Mouse (Mus musculus) megakaryocyte-erythroid progenitor cell, adult 5-6 weeks (primary cell): ENCODE results near the gene Ubap1. TPM values are rescaled to one million over a fixed set of nuclear protein-coding genes. Genes with fewer than 3 reads are reported as not detected.

Experiments used
- ATAC-seq: replicated peaks from 2 replicates; pipeline ENCODE4 v1.8.0; 2016; ENCODE audit warnings: mild to moderate bottlenecking, inconsistent platforms; ENCODE audit not compliant: severe bottlenecking, poor library complexity, low FRiP score, low TSS enrichment
- total RNA-seq, 2 experiments: library from RNA; stranded (forward) in 1 of 2; stranded (reverse) in 1 of 2; fragments of 200-1000, 215-1000 nt in 1 of 2; fragments of >200 nt in 1 of 2; fragmentation: Nextera tagmentation in 1 of 2; gene quantifications; 2 replicates each; pipeline ENCODE4 v1.2.3; 2014 to 2017

The Ubap1 gene
- 15.4 and 16.9 TPM in 2 replicates for total RNA-seq (2014; fragmentation: Nextera tagmentation)
- total RNA-seq (2017), result 21.4 and 54.4 TPM in 2 replicates

DNA sequence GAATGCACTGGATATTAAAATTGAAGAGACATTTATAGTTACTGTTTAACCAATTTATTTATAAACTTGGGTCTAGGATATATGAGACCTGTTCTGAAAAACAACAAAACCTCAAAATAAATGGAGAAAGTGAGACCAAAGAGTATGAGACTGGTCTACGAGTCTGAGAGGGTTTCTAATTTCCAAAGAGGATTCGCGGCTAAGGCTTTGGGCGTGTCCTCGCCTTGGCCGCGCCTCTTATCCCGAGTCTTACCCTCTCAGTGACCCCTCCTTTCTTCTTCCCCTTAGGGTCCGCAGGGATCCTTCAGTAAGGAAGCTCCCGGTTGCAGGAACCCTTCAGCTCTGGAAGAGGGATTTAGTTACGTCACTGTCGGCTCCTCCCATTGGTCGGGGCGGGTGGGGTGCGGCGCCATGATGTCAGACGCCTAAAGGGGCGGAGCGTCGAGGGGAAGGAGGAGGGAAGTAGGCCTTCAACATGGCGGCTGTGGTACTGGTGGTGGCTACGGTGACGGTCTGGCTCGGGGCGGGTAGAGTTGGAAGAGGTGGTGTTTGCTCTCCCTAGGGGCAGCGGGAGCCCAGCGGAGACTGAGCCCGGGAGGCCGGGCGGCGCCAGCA is at the start of gene Ubap1:
Ubap1 (plus strand) TSS at position 413 of the 615 bp plus-strand sequence.
- ATAC-seq, result peak; percentile 98

DNA sequence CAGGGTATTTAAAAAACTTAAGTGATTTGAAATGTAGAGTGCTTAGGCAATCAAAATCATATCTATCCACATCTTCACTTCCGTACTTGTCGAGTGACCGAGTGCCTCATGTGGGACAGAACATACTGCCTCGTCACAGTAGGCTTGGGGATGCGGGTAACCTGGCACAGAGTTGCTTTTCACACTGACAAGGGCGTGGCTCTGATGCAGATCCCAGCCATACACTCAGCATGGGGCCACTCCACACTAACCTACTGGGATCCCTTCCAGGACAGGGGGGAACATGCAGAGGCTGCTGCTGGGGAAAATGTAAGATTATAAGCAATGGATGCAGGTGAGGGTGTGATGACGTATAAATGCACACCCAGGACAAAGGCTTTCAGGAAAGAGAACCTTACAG is 45.1 kb upstream of the Ubap1 start:
- peak; percentile 62 for ATAC-seq

DNA sequence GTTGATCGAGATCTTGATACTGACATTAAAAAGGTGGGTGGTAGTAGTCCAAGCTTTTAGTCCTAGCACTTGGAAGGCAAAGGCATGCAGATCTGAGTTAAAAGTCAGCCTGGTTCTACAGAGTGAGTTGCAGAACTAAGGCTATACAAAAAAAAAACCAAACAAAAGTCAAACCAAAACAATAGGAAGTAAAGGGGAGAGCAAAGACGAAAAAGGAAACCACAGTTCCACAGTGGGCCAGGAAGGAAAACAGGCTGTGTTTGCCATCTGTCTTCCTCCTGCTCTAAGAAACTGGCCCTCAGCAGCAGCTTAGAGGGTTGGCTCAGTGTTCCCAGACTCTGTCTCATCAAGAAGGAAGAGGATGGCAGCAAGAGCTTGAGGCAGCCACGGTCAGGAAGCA is 44.5 kb upstream of the Ubap1 start:
- peak; percentile 45 for ATAC-seq

DNA sequence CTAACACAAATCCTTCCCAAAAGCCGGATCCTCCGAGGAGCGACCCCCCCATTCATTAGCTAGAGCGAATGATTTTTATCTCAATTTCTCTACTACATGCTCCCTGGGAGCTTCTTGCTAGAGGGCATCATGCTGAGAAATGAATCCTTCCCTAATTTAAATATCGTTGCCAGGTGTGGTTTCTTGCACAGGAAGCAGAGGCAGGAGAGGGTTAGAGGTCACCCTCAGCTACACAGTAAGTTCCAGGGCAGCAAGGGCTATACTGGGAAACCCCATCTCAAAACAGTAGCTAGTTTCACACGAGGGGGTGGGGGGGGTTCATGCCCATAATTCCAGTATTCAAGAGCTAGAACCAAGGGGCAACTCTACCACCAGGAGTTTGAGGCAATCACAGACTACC is 41.4 kb upstream of the Ubap1 start:
- ATAC-seq, result no peak

DNA sequence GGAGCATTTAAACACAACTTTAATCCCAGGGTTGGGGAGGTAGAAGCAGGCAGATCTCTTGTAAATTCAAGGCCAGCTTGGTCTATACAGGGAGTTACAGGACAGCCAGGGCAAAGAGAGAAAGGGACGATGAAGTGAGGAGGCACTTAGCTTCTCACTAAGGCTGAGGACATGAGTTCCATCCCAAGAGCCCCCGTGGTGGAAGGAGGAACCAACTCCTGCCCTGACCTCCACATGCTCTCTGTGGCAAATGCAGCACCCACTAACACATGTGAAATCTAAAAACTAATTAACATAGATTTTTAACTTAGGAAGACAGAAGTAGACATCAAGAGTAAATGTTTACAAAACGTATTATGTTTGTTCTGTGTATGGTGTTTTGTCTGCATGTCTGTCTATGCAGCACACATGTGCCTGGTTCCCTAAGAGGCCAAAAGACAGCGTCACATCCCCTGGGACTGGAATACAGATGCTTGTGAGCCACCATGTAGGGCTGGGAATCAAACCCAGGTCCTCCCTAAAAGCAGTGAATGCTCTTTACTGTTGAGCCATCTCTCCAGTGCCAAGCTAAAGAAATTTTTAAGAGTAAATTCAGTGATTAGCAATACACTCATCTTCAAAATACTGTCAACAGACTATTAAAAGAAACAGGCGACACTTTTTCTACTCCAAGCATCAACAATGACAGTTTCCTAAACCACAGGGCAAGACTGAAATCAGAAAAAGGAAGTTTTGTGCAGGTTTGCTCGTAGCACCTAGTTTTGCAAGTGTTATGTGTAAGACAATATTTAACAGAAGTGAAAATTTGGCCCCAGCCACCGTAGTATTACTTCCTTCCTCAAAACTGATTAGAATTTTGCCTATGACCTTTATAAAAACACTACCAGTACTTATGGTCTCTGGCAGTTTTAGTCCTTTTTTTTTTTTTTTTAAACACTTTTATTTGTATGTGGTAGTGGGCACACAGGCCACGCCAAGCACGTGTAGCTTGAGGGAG is 37.9 kb upstream of the Ubap1 start:
- ATAC-seq, result no peak

DNA sequence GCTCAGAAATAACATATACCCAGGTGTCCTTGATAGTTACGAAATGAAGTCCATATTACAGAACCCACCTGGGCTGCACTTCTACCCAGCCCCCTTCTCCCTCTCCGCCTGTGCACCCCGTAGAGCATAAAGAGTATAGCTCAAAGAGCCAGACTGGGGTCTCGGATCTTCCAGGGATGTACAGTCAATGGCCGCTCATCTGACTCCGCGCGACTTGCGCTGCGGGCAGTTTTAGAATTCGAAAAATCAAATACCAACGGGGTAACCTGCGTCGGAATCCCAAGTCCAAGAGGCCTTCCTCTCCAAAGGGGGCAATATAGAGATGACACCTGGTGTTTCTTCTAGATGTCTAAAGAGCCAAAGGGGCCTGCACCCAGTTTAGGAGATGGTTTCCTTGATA is 35.1 kb upstream of the Ubap1 start:
- peak; percentile 4; the same call in 1 of the 2 replicates for ATAC-seq

DNA sequence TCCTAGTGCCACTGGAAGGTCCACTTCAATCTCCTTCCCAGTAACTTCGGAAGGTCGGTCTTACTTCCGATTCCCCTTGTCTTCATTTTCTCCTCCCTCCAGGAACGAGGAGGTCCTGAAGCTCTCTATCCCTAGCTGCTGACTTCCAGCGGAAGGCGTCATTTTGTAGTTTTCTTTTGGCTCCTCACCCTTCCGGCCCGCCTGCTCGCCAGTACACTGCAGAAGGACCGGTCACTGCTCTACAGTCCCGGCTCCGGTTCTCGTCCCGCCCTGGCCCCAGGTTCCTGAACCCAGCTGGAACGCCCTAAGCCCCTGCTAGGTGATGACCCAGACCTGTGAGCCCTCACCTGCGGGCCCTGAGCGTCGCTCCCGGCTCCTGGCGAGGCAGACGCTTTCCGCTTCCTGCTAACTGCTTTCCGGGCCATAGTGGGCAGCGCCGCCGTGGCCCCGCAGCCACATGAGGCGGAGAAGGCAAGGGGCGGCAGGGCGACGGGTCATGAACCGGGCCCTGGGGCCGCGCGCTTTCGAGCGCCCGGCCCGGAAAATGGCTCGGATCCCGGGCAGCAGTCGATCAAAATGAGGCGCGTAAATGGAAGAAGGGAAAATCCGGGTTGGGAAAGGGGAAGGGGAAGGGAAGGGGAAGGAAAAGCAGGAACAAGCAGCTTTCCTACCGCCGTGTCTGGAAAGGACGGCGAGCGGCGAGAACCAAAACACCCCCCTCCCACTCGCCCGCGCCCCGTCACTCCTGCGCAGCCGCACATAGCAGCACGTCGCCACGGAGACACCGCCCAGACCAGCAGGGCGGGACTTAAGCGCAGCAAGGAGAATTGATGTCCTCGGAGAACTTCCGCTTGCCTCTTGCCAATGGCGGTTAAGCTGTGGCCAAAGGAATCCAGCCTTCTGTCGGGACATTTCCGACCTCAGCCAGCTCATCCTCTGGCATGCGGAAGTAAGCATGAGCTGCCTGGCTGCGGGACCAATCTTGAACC is 34.4 kb upstream of the Ubap1 start, which contains the start of gene Dcaf12:
Dcaf12 (minus strand) TSS at position 749 of the 989 bp plus-strand sequence.
- ATAC-seq, result peak; percentile 92

DNA sequence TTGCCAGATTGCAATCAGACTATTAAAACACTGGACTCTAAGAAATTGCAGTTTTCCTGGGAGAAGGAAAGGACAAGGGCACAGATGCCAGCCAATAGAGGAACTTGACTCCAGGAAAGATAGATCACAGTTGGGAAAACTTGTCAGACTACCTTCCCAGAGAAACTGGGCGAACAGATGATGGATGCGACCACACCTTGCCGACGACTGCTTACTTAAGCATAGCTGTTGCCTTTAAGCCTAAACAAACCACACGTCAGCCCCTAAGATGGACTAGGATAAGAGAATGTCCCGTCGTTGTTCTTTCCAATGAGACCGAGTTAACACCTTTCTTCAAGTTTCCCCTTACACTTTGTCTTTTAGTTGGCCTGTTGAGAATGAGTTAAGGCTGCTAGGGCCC is 33.6 kb upstream of the Ubap1 start:
- ATAC-seq, result no peak

DNA sequence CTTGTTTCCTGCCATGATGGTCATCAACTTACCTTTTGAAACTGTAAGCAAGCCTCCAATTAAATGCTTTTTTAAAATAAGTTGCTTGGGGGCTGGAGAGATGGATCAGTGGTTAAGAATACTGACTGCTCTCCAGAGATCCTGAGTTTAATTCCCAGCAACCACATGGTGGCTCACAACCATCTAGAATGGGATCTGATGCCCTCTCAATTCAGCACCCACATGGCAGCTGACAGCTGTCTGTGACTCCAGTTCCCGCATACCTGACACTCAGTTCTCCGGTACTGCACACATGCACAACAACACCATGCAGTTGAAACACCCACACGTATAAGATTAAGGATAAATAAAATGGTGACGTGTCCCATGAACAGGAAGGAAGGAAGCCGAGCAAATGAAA is 30.5 kb upstream of the Ubap1 start:
- no peak for ATAC-seq

DNA sequence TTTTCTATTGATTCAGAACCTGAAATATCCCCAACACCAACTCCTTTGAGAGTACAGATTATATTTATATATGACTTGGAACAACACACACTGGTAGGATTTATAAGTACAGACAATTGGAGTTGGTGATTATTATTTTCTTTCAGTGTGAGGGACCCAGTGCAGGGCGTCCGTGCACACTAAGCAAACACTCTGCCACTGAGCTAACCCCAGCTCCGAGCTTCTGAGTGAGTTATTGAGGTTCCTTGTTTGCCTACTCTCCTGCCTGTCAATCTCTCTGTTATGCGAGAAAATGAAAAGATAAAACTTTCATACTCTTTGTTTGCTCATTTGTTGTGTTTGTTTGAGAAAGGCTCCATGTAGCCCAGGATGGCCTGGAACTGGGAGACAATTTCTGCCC is 27.8 kb upstream of the Ubap1 start:
- ATAC-seq, result no peak

DNA sequence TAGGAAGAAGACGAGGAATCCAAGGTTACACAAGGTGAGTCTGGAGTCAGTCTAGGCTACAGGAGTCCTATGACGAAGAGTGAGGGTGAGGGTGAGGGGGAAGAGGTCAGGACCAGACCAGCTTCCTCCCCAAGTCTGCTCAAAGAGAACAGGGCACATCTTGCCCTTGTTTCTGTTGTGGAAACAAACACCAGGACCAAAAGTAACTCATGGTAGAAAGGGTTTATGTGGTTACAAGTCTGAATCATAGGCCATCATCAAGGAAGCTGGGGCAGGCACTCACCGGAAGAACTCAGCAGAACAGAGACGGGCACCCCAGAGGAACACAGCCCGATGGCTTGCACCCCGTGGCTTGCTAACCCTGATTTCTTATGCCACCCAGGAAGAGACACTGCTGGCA is 21.9 kb upstream of the Ubap1 start:
- ATAC-seq, result no peak

DNA sequence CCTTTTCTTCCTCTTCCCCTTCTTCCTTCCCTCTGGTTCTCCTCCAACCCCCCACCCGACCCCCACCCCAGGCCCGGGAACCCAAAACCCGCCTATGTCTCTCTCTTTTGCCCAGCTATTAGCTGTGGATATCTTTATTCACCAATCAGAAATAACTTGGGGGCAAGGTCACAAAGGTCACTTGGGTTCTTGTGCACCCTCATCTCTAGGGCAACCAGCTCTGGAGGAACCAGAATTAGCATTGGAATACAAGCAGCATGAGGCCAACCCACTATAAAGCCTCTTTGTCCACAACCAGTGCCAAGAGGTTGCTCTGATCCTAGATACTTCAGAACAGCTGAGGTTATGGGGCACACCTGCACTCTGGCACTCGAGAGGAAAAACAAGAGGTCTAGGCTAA is 19.3 kb upstream of the Ubap1 start:
- no peak for ATAC-seq

DNA sequence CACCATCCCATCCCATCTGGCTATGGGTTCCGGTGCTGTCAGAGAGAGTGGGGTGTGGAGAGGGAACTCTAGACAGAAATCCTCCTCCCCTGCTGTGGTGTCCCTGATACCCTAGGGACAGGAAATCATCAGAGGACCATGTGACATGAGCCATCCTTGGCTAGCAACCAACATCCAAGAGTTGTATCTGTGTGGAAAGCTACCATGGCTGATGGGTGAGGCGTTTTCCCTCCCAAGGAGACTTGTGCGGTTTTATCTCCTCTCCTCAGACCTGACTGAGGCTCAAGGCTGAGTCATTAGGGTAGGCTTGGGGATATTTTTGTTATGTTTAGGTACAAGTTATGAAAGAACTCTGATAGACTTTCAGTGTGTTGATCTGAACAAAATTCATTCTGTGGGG is 17.7 kb upstream of the Ubap1 start:
- ATAC-seq, result peak; percentile 98

DNA sequence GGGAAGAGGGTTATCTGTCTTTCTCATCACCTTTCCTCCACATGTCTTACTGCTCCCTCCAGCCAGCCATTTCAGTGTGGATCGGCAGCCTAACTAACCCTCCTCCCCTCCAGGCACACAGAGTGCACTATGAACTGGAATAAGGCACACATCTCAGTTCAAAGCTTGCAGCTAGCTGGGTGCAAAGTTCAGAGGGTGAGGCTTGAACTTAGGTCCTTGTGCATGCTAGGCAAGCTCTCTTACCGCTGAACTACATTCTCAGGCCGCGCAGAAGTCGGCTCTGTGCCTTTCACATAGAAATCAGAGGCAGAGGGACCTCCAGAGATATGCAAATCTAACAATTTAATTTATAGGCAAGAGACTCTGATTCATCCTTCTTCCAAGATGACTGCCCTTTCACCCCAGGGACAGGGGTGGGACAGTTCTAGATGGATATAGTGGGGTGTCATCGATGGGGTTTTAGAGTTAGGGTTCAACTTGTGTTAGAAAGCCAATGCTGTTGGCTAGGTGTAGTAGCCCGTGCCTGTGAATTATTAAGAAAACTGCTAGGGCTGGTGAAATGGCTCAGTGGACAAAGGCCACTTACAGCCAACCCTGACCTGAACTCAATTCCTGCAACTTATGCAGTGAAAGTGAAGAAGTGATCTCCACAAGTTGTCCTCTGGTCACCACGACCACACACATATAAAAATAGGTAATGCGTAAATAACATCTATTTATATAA is 16.9 kb upstream of the Ubap1 start:
- no peak for ATAC-seq

DNA sequence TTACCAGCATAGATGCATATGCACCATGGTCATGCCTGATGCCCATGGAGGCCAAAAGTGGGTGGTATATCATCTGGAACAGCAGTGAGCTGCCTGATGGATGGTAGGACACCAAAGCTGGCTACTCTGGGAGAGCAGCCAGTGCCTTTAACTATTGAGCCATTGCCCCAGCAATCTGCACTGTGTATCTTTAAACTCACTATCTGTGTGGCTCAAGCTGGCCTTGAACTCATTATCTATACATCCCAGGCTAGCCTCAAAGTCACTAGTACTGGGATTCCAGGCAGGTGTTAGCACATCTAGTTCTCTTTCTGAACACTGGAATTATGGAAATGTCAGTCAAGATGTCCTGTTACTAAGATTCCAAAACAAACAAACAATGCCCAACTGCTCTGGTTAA is 12.2 kb upstream of the Ubap1 start:
- ATAC-seq, result peak; percentile 95

DNA sequence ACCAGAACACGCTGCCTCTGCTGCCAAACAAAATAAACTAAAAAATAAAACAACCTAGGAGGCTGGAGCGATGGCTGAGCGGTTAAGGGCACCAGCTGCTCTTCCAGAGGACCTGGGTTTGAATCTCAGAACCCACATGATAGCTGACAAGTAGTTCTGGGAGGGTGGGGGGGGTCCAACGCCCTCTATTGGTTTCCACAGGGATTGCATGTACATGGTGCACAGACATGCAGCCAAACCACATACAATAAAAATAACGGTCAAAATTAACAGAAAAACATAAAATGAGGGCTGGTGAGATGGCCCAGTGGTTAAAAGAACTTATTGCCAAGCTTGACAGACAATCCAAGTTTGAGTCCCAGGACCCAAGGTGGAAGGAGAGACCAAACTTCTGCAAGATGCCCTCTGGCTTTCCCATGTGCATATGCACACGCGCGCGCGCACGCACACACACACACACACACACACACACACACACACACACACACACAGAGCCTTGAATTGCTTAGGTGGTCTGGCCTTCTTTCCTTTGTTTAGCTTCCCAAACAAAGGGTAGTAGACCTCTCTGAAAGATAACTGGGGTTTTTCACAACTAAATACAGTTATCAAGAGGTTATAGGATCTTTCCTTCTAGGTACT is 7.8 kb upstream of the Ubap1 start:
- no peak for ATAC-seq

DNA sequence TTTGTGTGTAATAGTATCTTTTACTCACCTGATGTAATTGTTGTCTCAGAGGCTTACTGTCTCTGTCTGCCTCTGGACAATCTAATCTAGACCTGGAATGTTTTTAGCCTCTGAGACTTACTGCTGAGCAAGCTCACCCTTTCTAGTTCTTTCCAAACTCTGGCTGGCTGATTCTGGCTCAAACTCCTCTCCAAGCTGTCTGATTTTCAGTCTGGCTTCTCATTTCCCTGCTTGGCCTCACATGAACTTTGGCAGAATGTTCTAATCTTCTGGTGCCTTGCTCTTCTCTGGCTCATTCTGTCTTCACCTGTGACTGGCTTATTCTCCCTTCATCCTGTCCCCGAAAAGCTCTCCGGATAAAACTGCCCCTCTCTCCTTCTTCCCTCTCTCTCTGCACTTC is 2.8 kb upstream of the Ubap1 start:
- ATAC-seq, result no peak

DNA sequence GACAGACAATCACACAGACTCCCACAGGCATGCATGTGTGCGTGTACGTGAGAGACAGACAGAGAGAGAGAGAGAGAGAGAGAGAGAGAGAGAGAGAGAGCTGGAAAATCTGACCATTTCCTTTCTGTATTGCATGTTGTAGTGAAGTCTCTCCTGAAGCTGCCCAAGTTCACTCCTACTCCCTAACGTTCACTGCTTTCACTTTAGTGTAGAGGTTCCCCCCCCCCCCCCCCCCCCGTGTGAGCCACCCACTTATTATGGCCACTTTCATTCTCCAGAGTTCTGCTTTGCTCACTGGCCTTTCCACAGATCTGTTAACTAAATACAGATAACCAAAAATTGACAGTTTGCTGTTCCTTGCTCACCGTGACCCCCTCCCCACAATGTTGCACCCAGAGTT is 957 bp upstream of the Ubap1 start:
- no peak for ATAC-seq
